Mouse (Mus musculus) midbrain, postnatal 0 days (tissue): ENCODE data around the gene Pigz. TPM values are rescaled to one million over a fixed set of nuclear protein-coding genes. Genes with fewer than 3 reads are reported as not detected.

Source experiments
- ATAC-seq: fragments of 200-750 bp; cut with Nextera tagmentation; 2 replicates; pipeline ENCODE4 v1.8.0; 2017; ENCODE audit warnings: moderate number of reproducible peaks, mild to moderate bottlenecking, moderate TSS enrichment, moderate library complexity; ENCODE audit not compliant: low FRiP score
- DNase-seq: peaks from one replicate; pipeline ENCODE4 v3.0.0-alpha.2; 2015; ENCODE audit warnings: low spot score
- H3K27ac ChIP-seq: fragments of 300-500 bp; sonication (generic); 2 replicates; pipeline ENCODE4 v1.5.1; 2014; ENCODE audit warnings: low read depth, mild to moderate bottlenecking, low read length, mixed read lengths
- H3K27me3 ChIP-seq: fragments of 300-500 bp; sonication (generic); 2 replicates; pipeline ENCODE4 v1.6.1; 2014; ENCODE audit warnings: low read length, control low read depth, mixed read lengths; ENCODE audit not compliant: insufficient read depth
- H3K36me3 ChIP-seq: fragments of 300-500 bp; sonication (generic); 2 replicates; pipeline ENCODE4 v1.6.1; 2014; ENCODE audit warnings: low read length, control low read depth, mixed read lengths; ENCODE audit not compliant: insufficient read depth
- H3K4me1 ChIP-seq: fragments of 300-500 bp; sonication (generic); 2 replicates; pipeline ENCODE4 v1.6.1; 2014; ENCODE audit warnings: mild to moderate bottlenecking, control low read depth, antibody characterized with exemption, low read length, mixed read lengths; ENCODE audit not compliant: insufficient read depth
- H3K4me2 ChIP-seq: fragments of 300-500 bp; sonication (generic); 2 replicates; pipeline ENCODE4 v1.6.1; 2014; ENCODE audit warnings: low read depth, mild to moderate bottlenecking, low read length, mixed read lengths; ENCODE audit not compliant: poor library complexity, severe bottlenecking
- H3K4me3 ChIP-seq: fragments of 300-500 bp; sonication (generic); 2 replicates; pipeline ENCODE4 v1.5.1; 2014; ENCODE audit warnings: low read depth, mild to moderate bottlenecking, low read length, moderate library complexity
- H3K9ac ChIP-seq: fragments of 300-500 bp; sonication (generic); replicated peaks from 2 replicates; pipeline ENCODE4 v1.6.1; 2014; ENCODE audit warnings: mild to moderate bottlenecking, low read length, moderate library complexity, mixed read lengths; ENCODE audit not compliant: poor library complexity, severe bottlenecking
- H3K9me3 ChIP-seq: fragments of 300-500 bp; sonication (generic); 2 replicates; pipeline ENCODE4 v1.6.1; 2016; ENCODE audit warnings: low read length, control low read depth
- CTCF ChIP-seq: IDR thresholded peaks from 2 replicates; pipeline ENCODE4 v1.5.1; 2016; ENCODE audit warnings: antibody characterized with exemption, mild to moderate bottlenecking
- WGBS: fragments of 180-500 bp; shearing (Covaris S2); extraction: QIAGEN DNeasy Blood & Tissue Kit; methylation state at CpG from one replicate; pipeline ENCODE4 v1.1.7; 2014; 5-methylcytosine and 5-hydroxymethylcytosine counted together
- polyA plus RNA-seq: library from polyadenylated mRNA; unstranded; fragments of >200 nt; fragmentation: Nextera tagmentation; extraction: Ambion mirVana; gene quantifications from 2 replicates; pipeline ENCODE4 v1.2.1, GENCODE M21; 2015
- total RNA-seq: library from RNA; depleted of rRNA; stranded (reverse); fragments of >200 nt; gene quantifications from 2 replicates; pipeline ENCODE4 v1.2.3, GENCODE M21; 2014

Gene Pigz
- total and polyA plus RNA-seq, 2 experiments from 2014 or later, result 2.1 to 2.5 TPM

GRCm38 (mm10) chr16:31906896-31907295 is 26.8 kb upstream of the Pigz start:
- Histone ChIP-seq H3K27me3 (no peaks in the 10 kb centered on the region), H3K4me1 (no peaks in the 10 kb centered on the region), H3K9ac (no peak overlapping the region), H3K4me2 (peak overlapping the region; percentile 20; the same call in 1 of the 2 replicates), H3K27ac (peak overlapping the region; percentile 51), H3K4me3 (no peak overlapping the region), H3K9me3 (no peaks in the 10 kb centered on the region), H3K36me3 (no peaks in the 10 kb centered on the region)
- ATAC-seq (peak; percentile 57; the same call in 1 of the 2 replicates), DNase-seq (peak; percentile 33)
- WGBS, result 12% methylated on average over 9 of the region's 9 CpGs
- TF ChIP-seq CTCF, result no peak

DNA sequence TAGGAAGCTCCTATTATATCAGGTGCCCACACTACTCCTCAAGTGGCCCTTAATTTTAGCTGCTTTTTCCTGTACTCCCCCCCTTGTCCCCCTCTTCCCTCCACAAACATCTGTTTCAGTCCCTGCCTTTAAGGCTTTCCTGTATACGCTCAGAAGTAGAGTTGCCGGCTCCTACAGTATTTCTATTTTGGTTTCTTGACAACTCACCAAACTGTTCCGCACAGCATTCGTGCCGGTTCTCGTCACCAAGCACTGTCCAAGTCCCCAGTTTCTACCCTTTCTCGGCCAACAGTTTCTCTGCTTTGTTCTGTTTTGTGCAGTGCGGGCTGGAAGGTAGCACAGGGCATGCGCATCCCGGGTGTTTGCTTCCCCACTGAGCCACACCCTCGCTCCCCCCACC is 24.7 kb upstream of the Pigz start:
- no peak for ATAC-seq
- no peaks in the 10 kb centered on the region for H3K4me1 ChIP-seq
- TF ChIP-seq CTCF, result no peak
- no peak overlapping the region for H3K27ac ChIP-seq
- no peaks in the 10 kb centered on the region for H3K36me3 ChIP-seq
- no peaks in the 10 kb centered on the region for H3K9me3 ChIP-seq
- 67% methylated on average over 11 of the region's 11 CpGs for WGBS
- H3K4me3 ChIP-seq, result no peak overlapping the region
- no peak overlapping the region for H3K4me2 ChIP-seq
- no peaks in the 10 kb centered on the region for H3K27me3 ChIP-seq
- DNase-seq, result no peak
- no peak overlapping the region for H3K9ac ChIP-seq

GRCm38 (mm10) chr16:31910281-31910847 is 23.3 kb upstream of the Pigz start:
- Histone ChIP-seq H3K27me3 (no peaks in the 10 kb centered on the region), H3K27ac (no peak overlapping the region), H3K36me3 (no peaks in the 10 kb centered on the region), H3K4me1 (no peaks in the 10 kb centered on the region), H3K4me2 (no peak overlapping the region), H3K4me3 (no peak overlapping the region), H3K9me3 (no peaks in the 10 kb centered on the region), H3K9ac (no peak overlapping the region)
- no peak for DNase-seq
- 85% methylated on average over 10 of the region's 10 CpGs for WGBS
- no peak for ATAC-seq
- no peak for TF ChIP-seq CTCF

DNA sequence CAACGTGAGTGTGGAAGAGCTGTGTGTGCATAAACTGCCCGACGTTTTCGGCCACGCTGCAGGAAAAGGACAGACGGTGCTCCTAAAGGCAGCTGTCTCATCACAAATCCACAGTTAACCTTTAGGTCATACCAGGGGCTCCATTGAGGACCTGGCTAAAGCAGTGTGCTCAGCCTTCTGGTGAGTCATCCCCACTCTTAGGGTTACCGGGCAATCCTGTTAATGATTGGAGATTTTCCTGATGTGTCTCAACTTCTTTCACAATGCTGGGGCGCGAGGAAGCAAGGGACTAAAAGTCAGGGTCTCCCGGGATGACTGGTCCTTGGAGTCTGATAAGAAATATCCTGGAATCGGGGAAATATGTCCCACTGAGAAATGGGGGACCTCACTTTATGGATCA is 15.9 kb upstream of the Pigz start:
- Histone ChIP-seq H3K27ac (no peak overlapping the region), H3K4me1 (no peaks in the 10 kb centered on the region), H3K4me3 (no peak overlapping the region), H3K9me3 (no peaks in the 10 kb centered on the region), H3K36me3 (no peaks in the 10 kb centered on the region), H3K27me3 (no peaks in the 10 kb centered on the region), H3K4me2 (no peak overlapping the region), H3K9ac (no peak overlapping the region; the same call in 1 of the 2 replicates)
- ATAC-seq (no peak), DNase-seq (no peak)
- WGBS, result 86% methylated on average over 11 of the region's 11 CpGs
- TF ChIP-seq CTCF, result no peak

DNA sequence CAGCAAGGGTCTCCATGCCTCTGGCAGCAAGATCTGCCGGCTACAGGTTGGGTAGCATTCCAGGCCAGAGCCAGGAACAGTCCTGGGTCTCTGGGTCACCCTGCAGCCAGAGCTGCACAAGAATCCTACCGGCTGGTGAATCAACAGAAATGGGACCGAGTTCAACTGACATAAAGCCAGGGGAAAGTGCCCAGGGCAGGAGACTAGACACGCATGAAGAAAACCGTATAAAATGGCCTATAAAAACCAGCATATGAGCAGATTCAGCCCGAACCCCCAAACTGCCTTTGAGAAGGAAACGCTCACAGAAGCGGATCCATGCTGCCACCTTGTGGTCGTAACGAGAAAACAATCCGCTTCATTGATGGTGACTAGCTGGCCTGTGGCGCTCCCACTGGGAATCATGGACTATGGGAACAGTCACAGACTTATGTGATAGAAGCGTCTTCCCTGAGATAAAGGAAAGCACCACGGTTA is 15.4 kb upstream of the Pigz start:
- no peaks in the 10 kb centered on the region for H3K36me3 ChIP-seq
- H3K27me3 ChIP-seq, result no peaks in the 10 kb centered on the region
- H3K9me3 ChIP-seq, result no peaks in the 10 kb centered on the region
- peak; percentile 95 for TF ChIP-seq CTCF
- ATAC-seq (peak; percentile 58), DNase-seq (peak; percentile 95)
- WGBS, result 4% methylated on average over 14 of the region's 14 CpGs
- no peak overlapping the region for H3K4me3 ChIP-seq
- H3K9ac ChIP-seq, result peak overlapping the region; percentile 42; the same call in 1 of the 2 replicates
- no peak overlapping the region for H3K27ac ChIP-seq
- H3K4me2 ChIP-seq, result 0 out of 2 replicates have a peak overlapping the region, but pooled peaks have one; percentile 18
- H3K4me1 ChIP-seq, result no peaks in the 10 kb centered on the region

GRCm38 (mm10) chr16:31924368-31924767 is 9.3 kb upstream of the Pigz start:
- WGBS, result 82% methylated on average over 6 of the region's 6 CpGs
- H3K27me3 ChIP-seq, result no peaks in the 10 kb centered on the region
- no peaks in the 10 kb centered on the region for H3K4me1 ChIP-seq
- H3K4me3 ChIP-seq, result no peak overlapping the region
- H3K27ac ChIP-seq, result no peak overlapping the region
- H3K4me2 ChIP-seq, result no peak overlapping the region
- H3K36me3 ChIP-seq, result no peaks in the 10 kb centered on the region
- H3K9ac ChIP-seq, result no peak overlapping the region
- no peaks in the 10 kb centered on the region for H3K9me3 ChIP-seq
- DNase-seq (no peak), ATAC-seq (no peak)
- TF ChIP-seq CTCF, result no peak
